Mouse (Mus musculus) gastrocnemius, postnatal 25 days (tissue): ENCODE data around the gene Cpd. TPM values are rescaled to one million over a fixed set of nuclear protein-coding genes. Genes with fewer than 3 reads are reported as not detected.
"Not testable (repeated sequence)": the region's sequence is repeated elsewhere in the genome, so short reads cannot be mapped to it uniquely, and the experiment has no call there.

Experiments used
- DNase-seq: peaks from one replicate; pipeline ENCODE4 v3.0.0; 2022
- total RNA-seq, 2 experiments: library from RNA; stranded (reverse); gene quantifications; 1 replicate in 1 of 2; 2 replicates in 1 of 2; pipeline ENCODE4 v1.2.3; 2021

Cpd gene
- total RNA-seq, 2 experiments from 2014 or later = 26.3 to 30.5 TPM

- DNase-seq = no peak
These were observed 536 bp upstream of the Cpd start for GRCm38 (mm10) chr11:76847354-76847753.

DNA sequence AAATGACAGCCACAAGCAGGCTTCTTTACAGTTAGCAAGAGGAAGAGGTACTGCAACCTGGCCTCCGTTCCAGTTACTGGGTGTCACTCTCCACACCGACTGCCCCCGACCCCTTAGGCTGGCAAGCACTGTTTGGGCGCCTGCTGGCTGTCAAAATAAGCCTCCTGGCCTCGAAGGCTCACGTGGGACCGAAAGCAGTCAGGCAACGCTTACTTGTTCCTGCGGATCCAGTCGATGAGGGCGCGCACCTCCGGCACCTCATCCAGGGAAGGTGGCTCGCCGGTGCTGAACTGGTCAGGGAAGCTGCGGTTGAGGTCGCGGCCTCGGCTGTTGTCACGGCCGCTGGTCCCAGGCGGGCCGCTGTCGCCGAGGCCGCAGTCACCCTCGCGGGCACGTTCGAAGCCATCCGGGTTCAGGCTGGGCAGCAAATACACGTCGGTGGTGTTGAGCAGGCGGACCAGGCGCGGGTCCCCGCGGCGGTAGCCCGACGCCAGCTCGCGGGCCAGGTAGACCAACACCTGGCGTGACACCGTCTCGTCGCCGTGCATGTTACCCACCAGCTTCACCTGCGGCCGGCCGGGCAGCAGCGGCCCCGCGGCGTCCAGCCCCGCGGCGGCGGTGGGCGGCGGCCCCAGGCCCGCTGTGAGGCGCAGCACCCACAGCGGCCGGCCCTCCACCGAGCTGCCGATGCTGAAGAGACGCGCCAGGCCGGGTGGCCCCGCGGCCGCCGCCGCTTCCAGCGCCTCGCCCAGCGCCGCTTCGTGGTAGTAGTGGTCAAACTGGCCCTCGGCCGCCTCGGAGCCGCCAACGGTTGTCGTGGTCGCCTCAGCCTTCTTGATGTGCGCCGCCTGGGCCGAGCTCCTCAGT lies 574 bp downstream of the Cpd start:
- DNase-seq = no peak

- DNase-seq = no peak
These were observed 1.4 kb downstream of the Cpd start for GRCm38 (mm10) chr11:76845275-76845980.

GRCm38 (mm10) chr11:76838573-76838972 lies 8.2 kb downstream of the Cpd start:
- no peak for DNase-seq

- no peak for DNase-seq
These were observed 10.5 kb downstream of the Cpd start for GRCm38 (mm10) chr11:76836317-76836716.

DNA sequence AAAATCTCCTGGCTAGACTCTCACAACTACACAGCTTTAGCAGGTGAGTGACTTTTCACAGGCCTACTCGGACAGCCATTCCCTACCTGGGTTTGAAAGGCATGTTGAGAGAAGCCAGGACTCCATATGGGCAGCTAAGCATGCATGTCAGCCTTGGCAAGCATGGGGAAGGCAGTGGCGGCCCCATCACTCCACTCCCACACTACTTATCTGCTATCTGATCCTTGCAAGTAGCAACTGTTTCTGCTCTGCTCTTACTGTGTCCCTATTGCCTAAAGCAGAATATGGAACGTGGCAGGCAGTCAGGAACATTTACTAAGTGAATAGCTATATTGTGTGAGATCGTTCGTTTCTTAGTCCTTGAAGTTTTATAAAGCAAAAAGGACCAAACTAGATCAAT lies 10.9 kb downstream of the Cpd start:
- no peak for DNase-seq

GRCm38 (mm10) chr11:76834665-76835064 lies 12.2 kb downstream of the Cpd start:
- no peak for DNase-seq

DNA sequence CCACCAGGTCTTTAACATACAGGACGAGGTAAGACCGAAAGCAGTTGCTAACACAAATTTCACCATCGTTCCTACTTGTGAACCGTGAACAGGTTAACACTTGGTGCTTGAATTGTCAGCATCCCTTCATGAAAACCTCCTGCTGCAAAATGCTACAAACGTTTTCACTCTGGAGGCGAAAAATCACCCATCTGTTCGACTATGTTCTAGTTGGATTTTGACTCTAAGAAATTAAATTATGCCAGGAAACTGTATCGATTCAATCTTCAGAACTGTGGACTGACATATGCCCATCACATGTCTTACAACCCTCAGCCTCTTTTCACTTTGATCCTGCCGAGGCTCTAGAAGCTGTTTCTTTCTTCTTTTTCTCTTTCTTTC lies 21.9 kb downstream of the Cpd start:
- no peak for DNase-seq

DNA sequence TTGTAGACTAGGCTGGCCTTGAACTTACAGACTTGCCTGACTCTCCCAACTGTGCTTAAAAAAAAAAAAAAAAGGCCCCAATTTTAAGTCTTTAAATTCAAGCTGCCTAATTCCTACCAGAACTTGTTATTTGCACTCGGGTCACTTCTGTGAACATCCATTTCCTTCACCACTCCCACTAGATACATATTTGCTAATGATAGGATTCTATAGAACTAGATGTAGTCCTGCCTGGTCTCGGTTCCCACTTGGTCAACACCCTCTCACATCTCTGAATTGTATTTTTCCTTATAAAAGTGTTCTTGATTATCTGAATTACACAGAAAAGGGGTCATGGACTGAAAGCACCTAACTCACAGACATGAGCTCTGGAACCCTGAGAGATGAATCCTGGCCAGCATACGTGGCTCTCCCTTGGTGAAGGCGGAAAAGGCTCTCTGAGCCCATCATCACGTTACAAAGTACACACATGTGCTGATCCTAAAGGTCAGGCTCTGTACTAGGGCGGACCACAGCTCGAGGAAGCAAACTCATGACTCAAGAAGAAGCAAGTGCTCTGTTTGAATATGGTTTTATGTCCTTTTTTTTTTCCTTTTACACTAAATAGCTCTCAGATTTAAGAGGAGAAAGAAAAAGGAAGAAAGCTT lies 22.5 kb downstream of the Cpd start:
- no peak for DNase-seq

- DNase-seq = no peak
These were observed 23.2 kb downstream of the Cpd start for GRCm38 (mm10) chr11:76823641-76824040.

DNA sequence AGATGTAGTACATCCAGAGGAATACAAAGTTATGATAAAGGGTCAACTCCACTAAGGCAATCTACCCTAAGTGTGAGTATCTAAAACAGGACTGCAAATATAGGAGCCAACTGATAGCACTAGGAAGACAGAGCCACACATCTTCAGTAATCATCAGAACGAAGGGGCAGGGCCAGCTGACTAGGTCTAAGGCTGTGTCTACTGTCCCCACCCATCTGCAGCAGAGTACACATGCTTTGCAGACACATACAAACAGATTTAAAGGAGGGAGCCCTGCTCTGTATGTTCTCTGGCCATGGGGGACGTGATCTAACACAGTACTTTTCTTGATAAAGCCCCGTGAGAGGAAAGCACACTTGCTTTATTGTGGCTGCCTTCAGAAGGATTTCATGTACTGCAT lies 25.5 kb downstream of the Cpd start:
- no peak for DNase-seq

DNA sequence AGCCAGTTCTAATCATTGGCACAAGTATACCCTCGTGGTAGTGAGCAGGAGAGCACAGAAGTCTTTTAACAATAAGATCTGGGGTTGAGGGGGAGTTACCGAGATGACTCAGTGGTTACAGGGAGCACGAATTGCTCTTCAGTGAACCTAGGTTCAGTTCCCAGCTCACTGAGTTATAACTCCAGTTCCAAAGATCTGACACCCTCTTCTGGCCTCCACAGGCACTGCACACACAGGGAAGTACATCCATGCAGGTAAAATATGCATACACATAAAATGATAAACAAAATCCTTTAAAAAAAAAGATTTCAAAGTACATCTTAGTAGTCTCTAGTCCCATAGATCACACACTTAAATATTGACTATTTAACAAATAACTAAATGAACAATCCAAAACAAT lies 29.2 kb downstream of the Cpd start:
- DNase-seq = no peak

GRCm38 (mm10) chr11:76810706-76811495 lies 35.9 kb downstream of the Cpd start:
- no peak for DNase-seq

DNA sequence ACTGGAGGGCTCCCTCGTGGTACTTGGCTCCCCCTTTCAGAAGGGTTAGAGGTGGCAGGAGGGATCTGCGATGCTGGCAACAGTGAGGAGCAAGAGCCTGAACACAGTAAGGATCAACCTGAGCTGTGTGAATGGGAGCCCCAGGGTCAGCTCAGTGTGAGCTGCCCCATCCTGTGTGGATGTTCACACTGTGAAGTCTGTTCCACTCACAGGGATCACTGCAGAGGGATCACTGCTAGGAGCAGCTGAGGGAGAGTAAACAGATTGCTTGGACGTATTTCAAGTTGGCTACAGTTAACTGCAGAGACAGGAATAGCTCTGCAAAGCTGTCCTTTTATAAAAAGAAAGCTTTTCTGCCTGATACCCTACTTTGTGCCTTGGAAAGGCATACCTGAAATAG lies 37.4 kb downstream of the Cpd start:
- DNase-seq = peak; percentile 10

DNA sequence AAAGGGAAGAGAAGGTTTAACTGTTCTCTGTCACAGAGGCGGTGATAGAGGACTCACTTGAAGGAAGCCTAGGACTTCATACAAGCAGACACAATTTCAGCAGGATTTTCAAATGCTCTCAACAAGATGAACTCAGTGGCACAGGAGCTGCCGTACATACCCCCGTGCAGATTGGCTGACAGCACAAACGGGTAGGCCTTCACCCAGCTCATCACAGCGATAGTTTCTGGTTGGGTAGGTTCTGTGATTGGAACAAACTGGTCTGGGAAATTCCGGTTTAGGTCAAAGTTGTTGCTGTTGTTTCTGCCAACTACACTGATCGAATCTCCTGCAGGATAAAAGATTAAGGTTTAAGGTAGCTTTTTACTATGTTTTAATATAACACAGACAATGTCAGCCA lies 38.3 kb downstream of the Cpd start:
- DNase-seq = no peak

DNA sequence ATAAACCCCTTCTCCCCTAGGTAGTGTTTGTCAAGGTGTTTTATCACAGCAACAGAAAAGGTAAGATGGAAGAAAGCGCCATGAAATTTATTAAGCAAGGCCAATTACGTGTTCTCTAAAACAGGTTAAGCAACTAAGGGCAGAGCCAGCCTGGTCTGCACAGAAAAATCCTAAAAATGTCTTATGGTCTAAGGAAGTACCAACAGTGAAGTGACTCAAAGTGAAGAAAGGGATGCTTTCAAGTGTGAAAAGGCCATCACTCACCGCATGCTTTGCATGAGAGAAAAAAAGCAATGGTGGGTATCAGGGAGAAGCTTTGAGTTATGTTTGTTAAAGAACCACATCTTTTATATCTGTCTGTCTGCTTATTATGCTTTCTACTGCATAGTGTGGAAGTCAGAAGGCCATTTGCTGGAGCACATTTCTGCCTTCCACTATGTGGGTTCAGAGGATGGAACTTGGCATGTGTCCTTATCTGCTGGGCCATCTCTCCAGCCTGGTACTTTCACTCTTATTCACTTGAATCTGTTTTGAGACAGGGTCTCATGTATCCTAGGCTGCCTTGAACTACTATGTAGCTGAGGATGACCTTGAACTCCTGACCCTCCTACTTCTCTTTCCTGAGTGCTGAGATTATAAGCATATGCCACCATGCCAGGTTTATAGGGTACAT lies 39.7 kb downstream of the Cpd start:
- no peak for DNase-seq

DNA sequence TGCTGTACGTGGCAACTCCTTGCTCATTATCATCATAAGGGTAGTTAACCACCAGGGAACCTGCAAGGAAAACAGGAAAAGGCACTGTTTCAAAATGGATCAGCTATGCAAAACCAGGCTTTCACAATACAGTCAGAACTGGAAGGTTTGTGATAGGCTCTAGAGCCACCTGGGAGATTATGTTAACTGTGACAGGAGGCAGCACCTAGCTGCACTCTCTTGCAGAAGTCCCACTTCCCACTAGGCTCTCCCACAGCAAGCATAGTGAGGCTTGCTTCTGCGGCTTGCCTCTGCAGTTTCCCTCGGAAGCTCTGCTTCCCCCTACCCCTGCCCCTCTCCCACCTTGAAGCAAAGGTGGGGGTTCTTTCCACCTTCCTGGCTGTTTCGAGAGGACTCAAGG lies 40.8 kb downstream of the Cpd start:
- no peak for DNase-seq

GRCm38 (mm10) chr11:76805072-76805471 lies 41.7 kb downstream of the Cpd start:
- not testable (repeated sequence) for DNase-seq

GRCm38 (mm10) chr11:76803266-76803665 lies 43.6 kb downstream of the Cpd start:
- DNase-seq = no peak

DNA sequence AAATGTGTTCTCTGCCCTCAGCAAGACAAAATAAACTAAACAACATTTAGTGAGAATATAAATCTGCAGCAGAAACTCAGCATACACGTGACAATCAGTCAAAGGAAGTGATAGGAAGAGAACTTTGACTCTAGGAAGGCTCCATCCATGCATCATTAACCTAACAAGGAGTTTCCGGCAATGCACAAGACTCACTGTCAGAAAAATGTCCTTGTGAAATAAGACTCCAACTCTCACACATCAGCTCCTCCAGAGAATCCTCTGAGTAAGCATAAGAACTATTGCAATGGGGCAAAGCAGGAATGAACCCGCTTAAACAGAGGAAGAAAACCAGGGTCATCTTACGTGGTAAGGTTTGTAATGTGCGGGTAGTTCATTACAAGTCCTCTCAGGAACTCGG lies 49.6 kb downstream of the Cpd start:
- DNase-seq = no peak

- no peak for DNase-seq
These were observed 51.5 kb downstream of the Cpd start for GRCm38 (mm10) chr11:76795326-76795725.

DNA sequence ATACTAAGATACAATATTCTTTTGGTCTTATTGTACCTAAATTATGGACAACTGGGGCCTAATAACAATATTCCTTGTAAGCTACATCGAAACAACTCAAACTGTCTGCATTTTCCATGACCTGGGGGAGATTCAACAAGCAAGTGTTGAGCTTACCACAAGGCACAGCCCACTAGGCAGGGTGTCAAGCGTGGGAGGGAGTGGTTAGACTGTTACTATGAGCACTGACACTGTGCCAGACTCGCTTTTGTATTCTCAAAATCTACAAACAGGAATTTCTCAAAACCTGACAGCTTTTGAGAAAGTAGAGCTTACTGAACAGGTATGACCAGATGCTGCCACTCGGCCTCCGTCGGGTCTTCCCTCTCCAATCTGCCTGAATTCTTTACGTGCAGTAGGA lies 55.5 kb downstream of the Cpd start:
- DNase-seq = no peak
